Mouse (Mus musculus): ENCODE data around the gene Gpr26.

- no peak for TF ChIP-seq POLR2A (IDR thresholded peaks at IDR 0.05; ENCODE audit: borderline replicate concordance, extremely low read depth, insufficient read depth, insufficient read length, poor library complexity, severe bottlenecking)
- TF ChIP-seq CTCF (IDR thresholded peaks at IDR 0.05; ENCODE audit: borderline replicate concordance, extremely low read depth, insufficient read depth, insufficient read length): no peak
Observed at GRCm38 (mm10) chr7:132009002-132009401, 42.7 kb downstream of the Gpr26 start.

Measured in brain, embryonic 14.5 days (tissue).